Mouse (Mus musculus): Measurements from ENCODE around the gene Snrnp25. TPM values are rescaled to one million over a fixed set of nuclear protein-coding genes. Genes with fewer than 3 reads are reported as not detected.

Gene Snrnp25
- polyA plus RNA-seq (2021; fragmentation: Nextera tagmentation) = 71.7 and 72.2 TPM in 2 replicates
- long read RNA-seq, experiment 1, transcript Snrnp25-201 (5 exons, 821 nt) = major isoform, 26 of 27 reads
- long read RNA-seq, experiment 1, partial matches to known transcripts = 1 of 27 reads
- long read RNA-seq, experiment 1, other reads (novel, unspliced or antisense) = 0 of 27 reads
- long read RNA-seq, experiment 2, transcript Snrnp25-201 (5 exons, 821 nt) = major isoform, 48 of 53 reads
- long read RNA-seq, experiment 2, partial matches to known transcripts = 3 of 53 reads
- long read RNA-seq, experiment 2, other reads (novel, unspliced or antisense) = 2 of 53 reads

GRCm38 (mm10) chr11:32205058-32205873, at the start of gene Snrnp25:
TSS of gene Snrnp25 (plus strand) at chr11:32205415.

GRCm38 (mm10) chr11:32200075-32200601, 5.1 kb upstream of the Snrnp25 start, which contains the start of gene Il9r:
TSS of gene Il9r (minus strand) at chr11:32200279.

GRCm38 (mm10) chr11:32221951-32222409, 16.8 kb downstream of the Snrnp25 start, which contains the start of gene Rhbdf1:
TSS of gene Rhbdf1 (minus strand) at chr11:32222300.

GRCm38 (mm10) chr11:32226124-32226871, 21.1 kb downstream of the Snrnp25 start, which contains the start of gene Mpg:
TSS of gene Mpg (plus strand) at chr11:32226505.

Other genes starting within 250 kb of the Snrnp25 start
- 0.09 and 0.20 TPM in 2 replicates for gene 4930524B15Rik, start 239.8 kb upstream of the Snrnp25 start, polyA plus RNA-seq (2021; fragmentation: Nextera tagmentation)
- 154 and 161 TPM in 2 replicates for gene Nsg2, start 205.0 kb upstream of the Snrnp25 start, polyA plus RNA-seq (2021; fragmentation: Nextera tagmentation)
- not detected in 2 replicates for gene Il9r, start 5.1 kb upstream of the Snrnp25 start, polyA plus RNA-seq (2021; fragmentation: Nextera tagmentation)
- 1.9 and 4.5 TPM in 2 replicates for gene Rhbdf1, start 16.9 kb downstream of the Snrnp25 start, polyA plus RNA-seq (2021; fragmentation: Nextera tagmentation)
- 18.0 and 19.3 TPM in 2 replicates for gene Mpg, start 21.1 kb downstream of the Snrnp25 start, polyA plus RNA-seq (2021; fragmentation: Nextera tagmentation)
- 40.5 and 44.3 TPM in 2 replicates for gene Nprl3, start 62.3 kb downstream of the Snrnp25 start, polyA plus RNA-seq (2021; fragmentation: Nextera tagmentation)
- not detected in 2 replicates for gene Hba-x, start 71.0 kb downstream of the Snrnp25 start, polyA plus RNA-seq (2021; fragmentation: Nextera tagmentation)
- 7.7 and 17.6 TPM in 2 replicates for gene Hba-a1, start 78.1 kb downstream of the Snrnp25 start, polyA plus RNA-seq (2021; fragmentation: Nextera tagmentation)
- 0.65 TPM in 1 of 2 replicates, not detected in the other for gene Hbq1b, start 81.5 kb downstream of the Snrnp25 start, polyA plus RNA-seq (2021; fragmentation: Nextera tagmentation)
- gene Hba-a2, start 91.1 kb downstream of the Snrnp25 start, polyA plus RNA-seq (2021; fragmentation: Nextera tagmentation) = 17.7 and 48.7 TPM in 2 replicates
- 1.4 and 2.0 TPM in 2 replicates for gene Hbq1a, start 94.7 kb downstream of the Snrnp25 start, polyA plus RNA-seq (2021; fragmentation: Nextera tagmentation)
- 1.2 and 2.1 TPM in 2 replicates for gene Sh3pxd2b, start 142.4 kb downstream of the Snrnp25 start, polyA plus RNA-seq (2021; fragmentation: Nextera tagmentation)
- 7.5 and 10.9 TPM in 2 replicates for gene Ubtd2, start 250.0 kb downstream of the Snrnp25 start, polyA plus RNA-seq (2021; fragmentation: Nextera tagmentation)

Measured in left cerebral cortex, adult 6 months (tissue).